Mouse (Mus musculus) embryonic fibroblast, embryonic 13.5 days (primary cell): ENCODE data around the gene Snrpa.

Source experiments
- CTCF ChIP-seq: IDR thresholded peaks from 2 replicates; pipeline ENCODE4 v1.5.1; 2011; ENCODE audit warnings: mild to moderate bottlenecking, control low read depth, low read length, moderate library complexity, borderline replicate concordance; ENCODE audit not compliant: insufficient read depth
- POLR2A ChIP-seq: IDR thresholded peaks from 2 replicates; pipeline ENCODE4 v1.6.1; 2011; ENCODE audit warnings: low read depth, mild to moderate bottlenecking, control low read depth, low read length, moderate library complexity

DNA sequence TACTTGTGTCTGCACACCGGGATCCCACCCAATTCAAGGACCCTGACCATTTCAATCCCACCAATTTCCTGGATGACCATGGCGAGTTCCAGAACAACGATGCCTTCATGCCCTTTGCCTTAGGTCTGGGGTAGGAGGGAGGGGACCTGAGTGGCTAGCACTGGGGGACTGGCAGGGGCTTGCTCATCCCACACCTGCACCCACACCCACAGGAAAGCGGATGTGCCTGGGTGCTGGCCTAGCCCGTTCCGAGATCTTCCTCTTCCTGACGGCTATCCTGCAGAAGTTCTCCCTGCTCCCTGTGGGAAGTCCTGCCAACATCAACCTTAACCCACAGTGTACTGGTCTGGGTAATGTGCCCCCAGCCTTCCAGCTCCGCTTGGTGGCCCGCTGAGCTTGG, 37.9 kb downstream of the Snrpa start:
- no peak for TF ChIP-seq CTCF
- no peak for TF ChIP-seq POLR2A
